Mouse (Mus musculus) embryonic facial prominence, embryonic 14.5 days (tissue): Measurements from ENCODE around the gene Rbx1. TPM values are rescaled to one million over a fixed set of nuclear protein-coding genes. Genes with fewer than 3 reads are reported as not detected.
A peak's percentile ranks its signal among the peaks of the same experiment; 100 is the strongest.
"Not testable (repeated sequence)": the region's sequence is repeated elsewhere in the genome, so short reads cannot be mapped to it uniquely, and the experiment has no call there.

Source experiments
- ATAC-seq: fragments of 200-750 bp; cut with Nextera tagmentation; 2 replicates; pipeline ENCODE4 v1.8.0; 2017; ENCODE audit warnings: low read depth, moderate number of reproducible peaks, moderate TSS enrichment
- DNase-seq: peaks from one replicate; pipeline ENCODE4 v3.0.0-alpha.2; 2015; ENCODE audit warnings: low spot score
- H3K27ac ChIP-seq: fragments of 300-500 bp; sonication (generic); replicated peaks from 2 replicates; pipeline ENCODE4 v1.5.1; 2014; ENCODE audit warnings: low read depth, mild to moderate bottlenecking, low read length, moderate library complexity
- H3K27me3 ChIP-seq: fragments of 300-500 bp; sonication (generic); replicated peaks from 2 replicates; pipeline ENCODE4 v1.6.1; 2014; ENCODE audit warnings: low read length; ENCODE audit not compliant: control insufficient read depth, insufficient read depth
- H3K36me3 ChIP-seq: fragments of 300-500 bp; sonication (generic); 2 replicates; pipeline ENCODE4 v1.6.1; 2014; ENCODE audit warnings: low read length, mixed read lengths; ENCODE audit not compliant: control insufficient read depth, insufficient read depth
- H3K4me1 ChIP-seq: fragments of 300-500 bp; sonication (generic); 2 replicates; pipeline ENCODE4 v1.6.1; 2014; ENCODE audit warnings: antibody characterized with exemption, low read length; ENCODE audit not compliant: control insufficient read depth, insufficient read depth
- H3K4me2 ChIP-seq: fragments of 300-500 bp; sonication (generic); 2 replicates; pipeline ENCODE4 v1.6.1; 2014; ENCODE audit warnings: low read depth, mild to moderate bottlenecking, low read length, moderate library complexity, mixed read lengths
- H3K4me3 ChIP-seq: fragments of 300-500 bp; sonication (generic); 2 replicates; pipeline ENCODE4 v1.5.1; 2014; ENCODE audit warnings: low read depth, mild to moderate bottlenecking, low read length
- H3K9ac ChIP-seq: fragments of 300-500 bp; sonication (generic); 2 replicates; pipeline ENCODE4 v1.6.1; 2014; ENCODE audit warnings: low read depth, mild to moderate bottlenecking, low read length, moderate library complexity, mixed read lengths
- H3K9me3 ChIP-seq: fragments of 300-500 bp; sonication (generic); 2 replicates; pipeline ENCODE4 v1.6.1; 2016; ENCODE audit warnings: low read length; ENCODE audit not compliant: control insufficient read depth
- WGBS: fragments of 180-500 bp; shearing (Covaris S2); extraction: QIAGEN DNeasy Blood & Tissue Kit; methylation state at CpG from one replicate; pipeline ENCODE4 v1.1.7; 2014; 5-methylcytosine and 5-hydroxymethylcytosine counted together
- polyA plus RNA-seq: library from polyadenylated mRNA; unstranded; fragments of >200 nt; fragmentation: Nextera tagmentation; extraction: Ambion mirVana; gene quantifications from 2 replicates; pipeline ENCODE4 v1.2.1, GENCODE M21; 2014

Rbx1 gene
- 490 and 495 TPM in 2 replicates for polyA plus RNA-seq

GRCm38 (mm10) chr15:81465901-81466737, at the start of gene Rbx1:
Rbx1 (plus strand) TSS chr15:81466296.
- under 1% methylated on average over 38 of the region's 62 CpGs for WGBS
- peaks cover 4% of the 10 kb centered on the region; the same call in 1 of the 2 replicates for H3K4me1 ChIP-seq
- peak; percentile 98 for DNase-seq
- peaks cover 10% of the 10 kb centered on the region; the same call in 1 of the 2 replicates for H3K9me3 ChIP-seq
- peak within 1 kb of the TSS; percentile 72 for H3K4me2 ChIP-seq
- H3K9ac ChIP-seq, result peak within 1 kb of the TSS; percentile 80
- ATAC-seq, result peak; percentile 99
- peak within 1 kb of the TSS; percentile 90 for H3K27ac ChIP-seq
- no peaks in the 10 kb centered on the region for H3K27me3 ChIP-seq
- peak within 1 kb of the TSS; percentile 76 for H3K4me3 ChIP-seq
- peaks cover 27% of the 10 kb centered on the region for H3K36me3 ChIP-seq

- H3K4me1 ChIP-seq, H3K27me3 ChIP-seq, H3K36me3 ChIP-seq, H3K9me3 ChIP-seq: not testable (repeated sequence)
- peak overlapping the region; percentile 8; the same call in 1 of the 2 replicates for H3K27ac ChIP-seq
- peak overlapping the region; percentile 47 for H3K4me2 ChIP-seq
- 5% methylated on average over 22 of the region's 22 CpGs for WGBS
- peak overlapping the region; percentile 24 for H3K4me3 ChIP-seq
- DNase-seq (peak; percentile 80), ATAC-seq (peak; percentile 82)
- H3K9ac ChIP-seq, result peak overlapping the region; percentile 45
Measured at GRCm38 (mm10) chr15:81416763-81417310, 49.3 kb upstream of the Rbx1 start.

DNA sequence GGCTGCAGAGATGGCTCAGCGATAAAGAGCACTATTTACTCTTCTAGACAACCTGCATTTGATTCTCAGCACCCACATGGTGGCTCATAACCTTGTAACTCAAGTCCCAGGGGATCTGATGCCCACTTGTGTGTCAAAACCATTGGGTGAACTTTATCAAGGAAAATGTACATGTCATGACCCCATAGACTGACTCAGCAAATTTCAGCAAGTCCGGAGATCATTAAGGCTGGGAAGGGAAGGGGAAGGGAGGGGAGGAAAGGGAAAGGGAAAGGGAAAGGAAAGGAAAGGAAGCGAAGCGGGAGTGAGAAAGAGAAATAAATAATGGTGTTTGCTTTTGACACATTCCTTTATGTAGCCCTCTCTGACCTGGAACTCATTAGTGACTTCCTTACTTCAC, 48.0 kb upstream of the Rbx1 start:
- H3K9me3 ChIP-seq, result no peaks in the 10 kb centered on the region
- no peaks in the 10 kb centered on the region for H3K27me3 ChIP-seq
- H3K27ac ChIP-seq, result no peak overlapping the region
- no peak for DNase-seq
- peaks cover 3% of the 10 kb centered on the region; the same call in 1 of the 2 replicates for H3K4me1 ChIP-seq
- no peak overlapping the region for H3K4me3 ChIP-seq
- H3K36me3 ChIP-seq, result no peaks in the 10 kb centered on the region
- H3K4me2 ChIP-seq, result no peak overlapping the region
- H3K9ac ChIP-seq, result no peak overlapping the region
- WGBS, result 83% methylated on average over 4 of the region's 4 CpGs
- no peak for ATAC-seq

- Histone ChIP-seq H3K27me3 (no peaks in the 10 kb centered on the region), H3K36me3 (no peaks in the 10 kb centered on the region), H3K27ac (no peak overlapping the region), H3K4me2 (no peak overlapping the region), H3K4me1 (peaks cover 2% of the 10 kb centered on the region; the same call in 1 of the 2 replicates), H3K9ac (no peak overlapping the region), H3K9me3 (no peaks in the 10 kb centered on the region), H3K4me3 (no peak overlapping the region)
- ATAC-seq (no peak), DNase-seq (peak; percentile 6)
- 78% methylated on average over 1 of the region's 1 CpGs for WGBS
Measured at GRCm38 (mm10) chr15:81421454-81421853, 44.6 kb upstream of the Rbx1 start.

- no peak for ATAC-seq
Measured at GRCm38 (mm10) chr15:81422156-81422681, 43.9 kb upstream of the Rbx1 start.

GRCm38 (mm10) chr15:81425311-81425710, 40.8 kb upstream of the Rbx1 start:
- no peak overlapping the region for H3K9ac ChIP-seq
- no peaks in the 10 kb centered on the region for H3K4me1 ChIP-seq
- H3K9me3 ChIP-seq, result no peaks in the 10 kb centered on the region
- no peak for ATAC-seq
- H3K4me3 ChIP-seq, result no peak overlapping the region
- 88% methylated on average over 3 of the region's 3 CpGs for WGBS
- no peak overlapping the region for H3K27ac ChIP-seq
- DNase-seq, result no peak
- H3K27me3 ChIP-seq, result no peaks in the 10 kb centered on the region
- H3K36me3 ChIP-seq, result peaks cover 18% of the 10 kb centered on the region
- no peak overlapping the region for H3K4me2 ChIP-seq

More at GRCm38 (mm10) chr15:81422156-81422681, 43.9 kb upstream of the Rbx1 start:
- H3K27ac ChIP-seq, result no peak overlapping the region; the same call in 1 of the 2 replicates
- WGBS, result 72% methylated on average over 7 of the region's 7 CpGs
- no peak overlapping the region for H3K9ac ChIP-seq
- H3K27me3 ChIP-seq, result no peaks in the 10 kb centered on the region
- peaks cover 2% of the 10 kb centered on the region for H3K36me3 ChIP-seq
- no peaks in the 10 kb centered on the region for H3K4me1 ChIP-seq
- H3K4me3 ChIP-seq, result no peak overlapping the region
- DNase-seq, result no peak
- no peak overlapping the region for H3K4me2 ChIP-seq
- no peaks in the 10 kb centered on the region for H3K9me3 ChIP-seq

GRCm38 (mm10) chr15:81427947-81428346, 38.1 kb upstream of the Rbx1 start:
- H3K27me3 ChIP-seq, result no peaks in the 10 kb centered on the region
- H3K27ac ChIP-seq, result no peak overlapping the region
- no peak overlapping the region for H3K4me2 ChIP-seq
- H3K4me3 ChIP-seq, result no peak overlapping the region
- peaks cover 42% of the 10 kb centered on the region for H3K36me3 ChIP-seq
- no peak for ATAC-seq
- H3K4me1 ChIP-seq, result no peaks in the 10 kb centered on the region
- no peak overlapping the region for H3K9ac ChIP-seq
- no peak for DNase-seq
- 81% methylated on average over 2 of the region's 2 CpGs for WGBS
- H3K9me3 ChIP-seq, result no peaks in the 10 kb centered on the region

- no peak for ATAC-seq
Measured at GRCm38 (mm10) chr15:81431195-81431594, 34.9 kb upstream of the Rbx1 start.

More at GRCm38 (mm10) chr15:81431195-81431594, 34.9 kb upstream of the Rbx1 start:
- Histone ChIP-seq H3K27ac (no peak overlapping the region), H3K27me3 (no peaks in the 10 kb centered on the region), H3K9ac (no peak overlapping the region), H3K9me3 (no peaks in the 10 kb centered on the region), H3K4me1 (no peaks in the 10 kb centered on the region), H3K4me2 (no peak overlapping the region), H3K4me3 (no peak overlapping the region), H3K36me3 (peaks cover 42% of the 10 kb centered on the region)
- no peak for DNase-seq
- WGBS, result 74% methylated on average over 1 of the region's 1 CpGs
